Mouse (Mus musculus) frontal cortex, adult 2 months (tissue): ENCODE data around the gene Cxcl10. TPM values are rescaled to one million over a fixed set of nuclear protein-coding genes. Genes with fewer than 3 reads are reported as not detected.

Experiments used
- DNase-seq, 2 experiments: peaks; one replicate each; pipeline ENCODE4 v3.0.0; 2022; ENCODE audit warnings: low spot score in 1 of 2; ENCODE audit errors: extremely low spot score in 1 of 2
- polyA plus RNA-seq: library from polyadenylated mRNA; depleted of rRNA; stranded (reverse); fragments of >200 nt; gene quantifications from 2 replicates; pipeline ENCODE4 v1.2.3, GENCODE M21; 2012; rRNA removed

Gene Cxcl10
- polyA plus RNA-seq, 1 experiment = 1.4 TPM

DNA sequence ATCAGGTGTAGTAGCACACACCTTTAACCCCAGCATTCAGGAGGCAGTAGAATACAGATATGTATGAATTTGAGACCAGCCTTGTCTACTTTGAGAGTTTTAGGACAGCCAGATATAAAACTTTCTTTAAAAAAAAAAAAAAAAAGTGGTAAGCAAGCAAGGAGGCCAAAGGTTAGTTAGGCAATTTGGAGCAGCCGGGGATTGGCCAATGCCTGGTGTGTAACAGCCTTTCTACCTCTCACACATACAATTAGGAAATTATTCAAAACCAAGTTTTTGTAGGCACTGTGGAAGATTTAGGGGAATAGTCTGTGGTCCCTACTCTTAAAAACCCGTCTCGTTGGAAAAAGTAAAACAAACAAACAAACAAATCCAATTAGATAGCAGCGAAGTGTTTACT is 26.1 kb downstream of the Cxcl10 start:
- DNase-seq = no peak

DNA sequence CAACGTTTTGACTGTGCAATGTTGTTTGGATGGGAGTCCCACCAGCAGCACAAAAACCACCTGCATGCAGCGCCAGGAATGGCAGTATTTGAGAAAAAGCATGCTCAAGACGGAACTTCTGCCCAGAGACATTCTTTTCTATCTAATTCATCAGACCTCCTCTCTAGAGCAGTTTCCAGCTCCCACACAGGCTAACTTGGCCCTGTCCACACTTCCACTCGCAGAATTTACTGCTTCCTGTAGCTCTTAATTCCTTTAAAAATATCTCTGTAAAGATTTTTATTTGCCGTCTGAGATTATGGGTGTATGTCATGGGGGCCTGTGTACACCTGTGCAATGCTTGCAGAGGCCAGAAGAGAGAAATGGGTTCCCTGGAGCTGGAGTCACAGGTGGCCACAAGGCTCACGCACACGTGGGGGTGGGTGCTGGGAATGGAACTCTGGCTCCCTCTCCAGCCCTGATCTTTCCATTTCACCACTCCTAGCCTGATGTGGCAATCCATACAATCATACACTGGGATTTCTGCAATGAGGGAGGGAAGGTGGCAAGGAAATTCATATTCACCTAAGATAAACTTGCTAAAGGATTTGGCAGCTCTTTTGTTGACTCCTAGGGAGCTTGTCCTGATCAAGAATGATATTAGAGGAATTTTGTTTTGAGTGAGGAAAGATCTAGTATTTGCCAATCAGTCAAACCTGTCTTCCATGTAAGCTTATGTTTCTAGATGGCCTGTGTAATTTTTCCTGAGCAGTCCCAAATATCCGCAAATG is 26.9 kb downstream of the Cxcl10 start:
- no peak for DNase-seq

DNA sequence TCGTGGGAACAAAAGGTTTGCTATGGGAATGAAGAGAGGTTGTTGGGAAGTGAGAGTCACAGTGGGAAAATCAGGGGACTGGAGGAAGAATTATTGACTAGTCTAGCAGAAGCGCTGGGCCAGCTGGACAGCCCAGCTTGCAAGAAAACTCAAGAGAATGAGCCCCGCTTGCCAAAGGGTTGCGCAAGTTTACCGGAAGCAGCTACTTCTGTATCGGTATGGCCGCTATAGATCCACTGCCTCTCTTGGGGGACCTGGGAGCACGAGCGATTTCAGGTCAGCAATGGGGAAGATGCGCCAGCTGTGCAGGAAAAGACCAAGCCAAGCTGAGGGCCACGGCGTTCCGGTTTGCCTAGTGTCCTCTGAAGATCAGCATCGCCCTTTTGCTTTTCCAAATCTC is 30.1 kb downstream of the Cxcl10 start:
- no peak for DNase-seq

DNA sequence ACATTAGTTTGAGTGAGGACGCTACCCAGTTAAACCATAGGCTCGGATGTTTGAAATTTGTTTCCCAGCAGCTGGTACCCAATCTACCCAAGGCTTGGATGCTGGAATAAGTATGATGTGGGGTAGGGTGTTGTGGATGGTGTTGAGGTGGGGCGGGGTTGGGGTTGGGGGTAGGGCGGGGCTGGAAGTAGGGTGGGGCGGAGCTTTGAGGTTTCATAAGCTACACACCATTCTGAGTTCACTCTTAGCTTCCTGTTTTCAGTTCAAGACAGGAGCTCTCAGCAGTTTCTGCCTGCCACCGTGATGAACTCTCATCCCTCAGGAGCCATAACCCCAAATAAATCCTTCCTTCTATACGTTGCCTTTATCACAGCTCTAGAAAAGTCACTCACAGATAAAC is 30.6 kb downstream of the Cxcl10 start:
- DNase-seq = no peak

DNA sequence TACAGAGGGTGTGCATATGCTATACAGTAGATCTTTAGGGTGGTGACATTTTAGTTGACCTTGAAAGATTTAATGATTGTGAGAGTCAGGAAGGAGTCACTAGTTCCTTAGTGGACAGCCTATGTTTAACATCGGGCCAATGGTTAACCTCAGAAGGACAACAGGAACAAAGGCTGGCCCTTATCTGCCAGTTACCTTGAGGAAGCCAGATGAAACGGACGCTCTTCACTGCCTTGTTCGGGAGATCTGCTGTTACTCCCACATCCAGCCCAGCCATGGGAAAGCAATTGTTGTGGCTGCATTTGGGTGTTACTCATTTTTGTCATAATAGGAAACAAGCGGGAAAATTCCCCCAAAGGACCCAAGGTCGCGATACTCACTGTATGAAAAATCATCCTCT is 34.9 kb downstream of the Cxcl10 start:
- no peak for DNase-seq

DNA sequence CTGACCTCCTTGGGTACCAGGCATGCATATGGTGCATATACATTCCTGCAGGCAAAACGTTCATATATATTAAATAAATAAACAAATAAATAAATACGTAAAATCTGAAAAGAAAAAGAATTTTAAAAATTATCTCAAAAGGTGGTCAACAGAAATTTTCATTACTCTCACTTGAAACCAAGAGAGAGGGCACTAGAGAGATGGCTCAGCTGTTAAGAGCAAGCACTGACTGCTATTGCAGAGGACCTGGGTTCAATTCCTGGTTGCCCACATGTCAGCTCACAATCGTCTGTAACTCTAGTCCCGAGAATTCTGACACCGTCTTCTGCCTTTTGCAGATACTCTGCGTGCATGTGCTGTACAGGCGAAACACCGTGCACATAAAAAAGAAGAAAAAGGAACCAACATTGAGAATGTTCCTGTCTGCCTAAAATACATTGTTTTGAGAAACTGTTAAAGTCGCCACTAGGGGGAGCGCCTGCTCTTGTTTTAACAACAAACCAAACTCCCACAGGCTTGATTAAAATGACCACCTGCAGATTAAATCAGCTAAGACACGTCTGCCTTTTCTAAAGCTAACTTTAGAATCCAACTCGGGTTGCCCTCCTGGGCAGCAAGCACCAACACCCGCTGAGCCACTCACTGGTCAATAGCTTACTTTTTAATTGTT is 36.5 kb downstream of the Cxcl10 start:
- DNase-seq = peak; percentile 77 to 96

DNA sequence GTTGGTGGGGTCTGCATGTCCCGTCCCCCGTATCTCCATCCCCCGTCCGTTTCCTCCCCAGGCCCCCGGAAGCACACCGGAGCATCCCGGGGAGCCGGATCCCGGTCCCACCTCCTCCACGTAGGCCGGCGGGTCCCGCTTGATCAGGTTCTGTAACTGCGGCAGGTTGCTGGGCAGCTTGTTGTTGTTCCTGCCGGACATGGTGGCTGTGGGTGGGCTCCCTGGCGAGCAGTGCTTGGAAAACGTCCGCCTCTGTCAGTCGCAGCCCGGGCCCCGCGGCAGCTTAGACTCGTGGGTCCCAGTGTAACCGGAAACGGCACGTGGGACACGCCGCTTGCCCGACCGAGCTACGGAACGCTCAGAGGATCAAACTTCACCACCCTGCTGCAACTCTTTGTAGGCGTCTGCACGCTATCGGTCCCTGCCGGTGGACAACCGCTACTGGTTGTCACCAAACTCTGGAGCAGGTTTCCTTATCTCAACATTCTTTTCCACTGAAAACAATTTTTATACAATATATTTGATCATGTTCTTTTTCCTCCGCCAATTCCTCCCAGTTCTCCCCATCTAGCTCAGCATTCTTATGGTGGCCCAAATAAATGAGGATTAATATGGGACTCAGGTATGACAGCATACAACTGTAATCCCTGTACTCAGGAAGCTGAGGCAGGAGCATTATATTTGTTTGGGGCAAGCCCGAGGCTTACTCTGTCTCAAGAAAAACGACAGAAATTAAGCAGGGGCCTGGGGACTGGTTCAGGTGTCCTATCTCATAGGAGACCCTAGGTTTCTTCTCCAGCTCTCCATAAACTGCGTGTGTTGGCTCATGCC is 38.8 kb downstream of the Cxcl10 start, which contains the start of gene Sdad1:
TSS of gene Sdad1 (minus strand) at position 799 of the 831 bp plus-strand sequence.
- DNase-seq = peak; percentile 93 to 98

DNA sequence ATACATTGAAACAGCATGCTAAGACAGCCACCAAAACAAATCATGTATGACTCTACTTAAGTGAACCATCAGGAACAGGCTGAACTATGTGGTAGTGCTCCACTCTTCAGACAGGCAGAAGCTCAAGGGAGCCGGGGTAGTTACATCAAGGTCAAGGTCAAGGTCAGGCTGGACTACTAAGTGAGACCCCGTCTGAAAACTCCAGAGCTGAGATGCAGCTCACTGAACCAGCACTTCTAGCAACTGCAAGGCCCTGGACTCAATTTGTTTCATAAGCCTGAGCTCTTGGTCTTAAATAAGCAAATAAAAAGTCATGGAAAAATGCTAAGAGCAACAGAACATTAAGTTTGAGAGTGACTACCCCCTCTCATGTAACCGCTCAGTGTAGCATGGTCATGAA is 44.4 kb downstream of the Cxcl10 start:
- no peak for DNase-seq

DNA sequence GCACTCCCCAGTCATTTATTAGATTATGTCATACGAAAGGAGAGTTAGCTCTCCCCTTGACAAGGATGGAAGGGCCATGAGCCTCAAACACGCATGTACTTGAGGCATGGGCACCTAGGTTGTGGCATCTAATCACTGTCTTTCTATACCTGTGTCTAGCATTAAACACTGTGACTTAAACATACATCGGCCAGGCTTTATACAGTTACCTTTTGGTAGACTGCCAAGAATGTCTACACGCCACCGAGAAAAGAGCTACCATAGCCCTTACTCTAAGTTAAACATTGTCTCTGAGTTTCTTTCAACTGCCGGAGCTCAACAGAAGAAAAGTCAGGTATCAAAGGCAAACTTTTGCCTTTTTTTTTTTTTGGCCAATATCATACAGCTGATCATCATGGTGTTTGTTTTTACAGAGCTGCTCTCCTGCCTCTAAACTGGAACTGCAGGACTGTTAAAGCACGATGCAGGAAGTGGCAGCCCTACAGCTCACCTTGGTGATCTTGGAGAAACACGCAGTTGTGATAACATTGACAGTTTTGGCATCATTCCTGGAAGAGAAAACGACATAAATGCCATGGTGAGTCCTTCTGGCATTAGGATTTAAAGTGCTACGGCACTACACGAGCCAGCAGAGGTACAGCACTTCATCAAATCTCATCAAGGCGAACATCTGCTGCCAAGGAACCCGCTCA is 46.4 kb downstream of the Cxcl10 start:
- DNase-seq = no peak

Other genes with a start within 250 kb of the Cxcl10 start
- 50.2 and 50.7 TPM in 2 replicates for gene Uso1, start 211.0 kb downstream of the Cxcl10 start, polyA plus RNA-seq
- not detected in 2 replicates for gene U90926, start 133.5 kb downstream of the Cxcl10 start, polyA plus RNA-seq
- gene Ppef2, start 92.6 kb downstream of the Cxcl10 start, polyA plus RNA-seq = 1.8 and 2.0 TPM in 2 replicates
- gene Naaa, start 70.7 kb downstream of the Cxcl10 start, polyA plus RNA-seq = 39.1 and 41.2 TPM in 2 replicates
- gene Sdad1, start 38.4 kb downstream of the Cxcl10 start, polyA plus RNA-seq = 13.0 and 15.4 TPM in 2 replicates
- gene Cxcl9, start 20.8 kb downstream of the Cxcl10 start, polyA plus RNA-seq = 0.15 and 0.22 TPM in 2 replicates
- 17.5 and 18.0 TPM in 2 replicates for gene Art3, start 17.1 kb downstream of the Cxcl10 start, polyA plus RNA-seq
- 27.7 and 29.2 TPM in 2 replicates for gene Nup54, start 86.3 kb upstream of the Cxcl10 start, polyA plus RNA-seq
- 67.6 TPM in 2 replicates for gene Scarb2, start 157.9 kb upstream of the Cxcl10 start, polyA plus RNA-seq
- 0.21 and 0.26 TPM in 2 replicates for gene Fam47e, start 206.2 kb upstream of the Cxcl10 start, polyA plus RNA-seq